Mouse (Mus musculus) ES-E14 (cell line): ENCODE data around the gene Ankrd35.

Experiments
- CHD2 ChIP-seq: IDR thresholded peaks from 2 replicates; pipeline ENCODE4 v1.6.1; 2014; ENCODE audit warnings: mild to moderate bottlenecking, low read depth, low read length, inconsistent platforms
- HCFC1 ChIP-seq: IDR thresholded peaks from 2 replicates; pipeline ENCODE4 v1.6.1; 2012; ENCODE audit warnings: low read length, inconsistent platforms, borderline replicate concordance; ENCODE audit not compliant: insufficient read depth
- MAFK ChIP-seq: IDR thresholded peaks from 2 replicates; pipeline ENCODE4 v1.6.1; 2014; ENCODE audit warnings: mild to moderate bottlenecking, low read depth, low read length, inconsistent platforms; ENCODE audit not compliant: insufficient read depth
- ZC3H11A ChIP-seq: IDR thresholded peaks from 2 replicates; pipeline ENCODE4 v1.6.1; 2012; ENCODE audit warnings: low read depth, mild to moderate bottlenecking, inconsistent platforms, low read length, borderline replicate concordance
- ZNF384 ChIP-seq: IDR thresholded peaks from 2 replicates; pipeline ENCODE4 v1.6.1; 2012; ENCODE audit warnings: low read depth, low read length, inconsistent platforms

GRCm38 (mm10) chr3:96700376-96700775, 30.4 kb downstream of the Ankrd35 start:
- TF ChIP-seq MAFK, result no peak
- TF ChIP-seq HCFC1, result no peak
- no peak for TF ChIP-seq ZC3H11A
- TF ChIP-seq CHD2, result no peak
- TF ChIP-seq ZNF384, result no peak
